Mouse (Mus musculus): ENCODE data around the gene Fosb. TPM values are rescaled to one million over a fixed set of nuclear protein-coding genes. Genes with fewer than 3 reads are reported as not detected.

The Fosb gene
- polyA plus RNA-seq, 1 experiment from 2014 or later, result 0.20 TPM

Other genes with a start within 250 kb of the Fosb start
- gene Dmwd, start 233.8 kb downstream of the Fosb start, polyA plus RNA-seq (2015; fragmentation: Nextera tagmentation; extraction: Ambion mirVana), result 11.3 and 11.9 TPM in 2 replicates
- 28.7 and 29.3 TPM in 2 replicates for gene Dmpk, start 226.2 kb downstream of the Fosb start, polyA plus RNA-seq (2015; fragmentation: Nextera tagmentation; extraction: Ambion mirVana)
- 7.2 and 7.5 TPM in 2 replicates for gene Six5, start 215.5 kb downstream of the Fosb start, polyA plus RNA-seq (2015; fragmentation: Nextera tagmentation; extraction: Ambion mirVana)
- 1.9 and 2.2 TPM in 2 replicates for gene Gm4969, start 191.7 kb downstream of the Fosb start, polyA plus RNA-seq (2015; fragmentation: Nextera tagmentation; extraction: Ambion mirVana)
- gene Fbxo46, start 190.2 kb downstream of the Fosb start, polyA plus RNA-seq (2015; fragmentation: Nextera tagmentation; extraction: Ambion mirVana), result 16.2 and 16.3 TPM in 2 replicates
- gene Qpctl, start 160.8 kb downstream of the Fosb start, polyA plus RNA-seq (2015; fragmentation: Nextera tagmentation; extraction: Ambion mirVana), result 15.4 and 15.7 TPM in 2 replicates
- 135 and 144 TPM in 2 replicates for gene Snrpd2, start 160.3 kb downstream of the Fosb start, polyA plus RNA-seq (2015; fragmentation: Nextera tagmentation; extraction: Ambion mirVana)
- 5.6 and 8.2 TPM in 2 replicates for gene Gipr, start 143.9 kb downstream of the Fosb start, polyA plus RNA-seq (2015; fragmentation: Nextera tagmentation; extraction: Ambion mirVana)
- gene Eml2, start 133.6 kb downstream of the Fosb start, polyA plus RNA-seq (2015; fragmentation: Nextera tagmentation; extraction: Ambion mirVana), result 11.3 and 12.4 TPM in 2 replicates
- gene Gpr4, start 97.5 kb downstream of the Fosb start, polyA plus RNA-seq (2015; fragmentation: Nextera tagmentation; extraction: Ambion mirVana), result 2.1 and 2.6 TPM in 2 replicates
- gene Opa3, start 81.7 kb downstream of the Fosb start, polyA plus RNA-seq (2015; fragmentation: Nextera tagmentation; extraction: Ambion mirVana), result 29.9 and 31.5 TPM in 2 replicates
- 103 and 105 TPM in 2 replicates for gene Vasp, start 38.2 kb downstream of the Fosb start, polyA plus RNA-seq (2015; fragmentation: Nextera tagmentation; extraction: Ambion mirVana)
- gene Ppm1n, start 30.0 kb downstream of the Fosb start, polyA plus RNA-seq (2015; fragmentation: Nextera tagmentation; extraction: Ambion mirVana), result not detected in 2 replicates
- 13.8 and 17.5 TPM in 2 replicates for gene Rtn2, start 27.4 kb downstream of the Fosb start, polyA plus RNA-seq (2015; fragmentation: Nextera tagmentation; extraction: Ambion mirVana)
- 79.9 and 82.5 TPM in 2 replicates for gene Ercc1, start 34.7 kb upstream of the Fosb start, polyA plus RNA-seq (2015; fragmentation: Nextera tagmentation; extraction: Ambion mirVana)
- 17.2 and 17.3 TPM in 2 replicates for gene Cd3eap, start 49.4 kb upstream of the Fosb start, polyA plus RNA-seq (2015; fragmentation: Nextera tagmentation; extraction: Ambion mirVana)
- gene Ppp1r13l, start 49.7 kb upstream of the Fosb start, polyA plus RNA-seq (2015; fragmentation: Nextera tagmentation; extraction: Ambion mirVana), result 4.9 TPM in 2 replicates
- gene Ercc2, start 72.0 kb upstream of the Fosb start, polyA plus RNA-seq (2015; fragmentation: Nextera tagmentation; extraction: Ambion mirVana), result 15.9 and 17.4 TPM in 2 replicates
- gene Klc3, start 94.1 kb upstream of the Fosb start, polyA plus RNA-seq (2015; fragmentation: Nextera tagmentation; extraction: Ambion mirVana), result 17.5 and 19.7 TPM in 2 replicates
- gene Ckm, start 94.7 kb upstream of the Fosb start, polyA plus RNA-seq (2015; fragmentation: Nextera tagmentation; extraction: Ambion mirVana), result 78.9 and 137 TPM in 2 replicates
- 5.2 TPM in 2 replicates for gene Mark4, start 148.8 kb upstream of the Fosb start, polyA plus RNA-seq (2015; fragmentation: Nextera tagmentation; extraction: Ambion mirVana)
- gene Exoc3l2, start 153.3 kb upstream of the Fosb start, polyA plus RNA-seq (2015; fragmentation: Nextera tagmentation; extraction: Ambion mirVana), result 0.72 and 1.1 TPM in 2 replicates
- gene Bloc1s3, start 198.3 kb upstream of the Fosb start, polyA plus RNA-seq (2015; fragmentation: Nextera tagmentation; extraction: Ambion mirVana), result 1.4 TPM in 2 replicates
- gene Trappc6a, start 198.3 kb upstream of the Fosb start, polyA plus RNA-seq (2015; fragmentation: Nextera tagmentation; extraction: Ambion mirVana), result 104 and 111 TPM in 2 replicates
- gene Nkpd1, start 207.8 kb upstream of the Fosb start, polyA plus RNA-seq (2015; fragmentation: Nextera tagmentation; extraction: Ambion mirVana), result 0.16 TPM in 1 of 2 replicates, not detected in the other

Measured in lung, embryonic 16.5 days (tissue).